Mouse (Mus musculus): ENCODE data around the gene Slc29a1. TPM values are rescaled to one million over a fixed set of nuclear protein-coding genes. Genes with fewer than 3 reads are reported as not detected.

Gene Slc29a1
- polyA plus RNA-seq, 1 experiment from 2014 or later: 47.9 TPM

DNA sequence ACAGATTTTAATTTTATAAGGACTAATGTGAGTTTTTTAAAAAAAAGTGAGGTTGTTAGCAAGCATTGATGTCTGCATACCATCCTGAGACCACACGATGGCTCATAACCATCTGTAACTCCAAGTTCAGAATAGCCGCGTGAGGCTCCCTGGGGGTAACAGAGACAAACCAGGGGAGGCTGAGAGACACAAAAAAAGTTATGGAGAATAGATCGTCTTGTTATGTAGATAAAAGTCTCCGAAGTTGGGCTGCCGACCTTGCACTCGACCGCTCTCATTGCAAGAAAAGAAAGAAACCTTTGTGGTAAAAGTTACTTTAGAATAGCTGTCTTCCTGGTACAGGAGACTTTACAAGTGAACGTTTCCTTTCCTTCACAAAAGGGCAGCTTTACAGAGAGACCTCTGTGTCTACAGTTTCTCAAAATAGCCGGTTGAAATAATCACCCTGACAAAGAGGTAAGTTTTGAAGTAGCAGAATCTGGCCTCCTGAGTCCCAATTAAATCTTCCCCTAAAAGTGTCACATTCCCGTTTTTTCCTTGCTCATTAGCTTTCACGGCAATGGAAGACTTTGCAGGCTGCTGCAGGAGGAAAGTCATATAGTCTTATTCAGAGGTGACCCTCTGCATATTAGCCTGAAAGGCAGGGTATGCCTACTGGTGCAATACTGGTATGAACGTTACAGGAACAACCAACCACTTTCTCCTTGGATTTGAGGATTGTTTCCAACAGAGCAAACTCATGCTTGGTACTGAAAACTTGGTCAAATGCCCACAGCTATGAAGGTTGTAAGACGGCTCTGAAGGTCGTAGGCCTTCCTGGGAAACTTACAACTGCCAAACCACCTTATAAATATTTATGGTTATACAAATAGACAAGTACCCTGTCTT, 7.8 kb upstream of the Slc29a1 start:
- ATAC-seq (ENCODE audit: low FRiP score, low read depth): no peak
- H3K36me3 ChIP-seq: no peaks in the 10 kb centered on the region
- peaks cover 5% of the 10 kb centered on the region; the same call in 1 of the 2 replicates for H3K27me3 ChIP-seq (replicated peaks)
- H3K27ac ChIP-seq: no peak overlapping the region
- H3K4me3 ChIP-seq: no peak overlapping the region
- WGBS: 80% methylated on average over 15 of the region's 15 CpGs
- H3K9me3 ChIP-seq: no peaks in the 10 kb centered on the region
- H3K4me1 ChIP-seq: 0 out of 2 replicates have a peak, but pooled peaks cover under 1% of the 10 kb centered on the region
- H3K9ac ChIP-seq: no peak overlapping the region
- no peak overlapping the region for H3K4me2 ChIP-seq (replicated peaks)

DNA sequence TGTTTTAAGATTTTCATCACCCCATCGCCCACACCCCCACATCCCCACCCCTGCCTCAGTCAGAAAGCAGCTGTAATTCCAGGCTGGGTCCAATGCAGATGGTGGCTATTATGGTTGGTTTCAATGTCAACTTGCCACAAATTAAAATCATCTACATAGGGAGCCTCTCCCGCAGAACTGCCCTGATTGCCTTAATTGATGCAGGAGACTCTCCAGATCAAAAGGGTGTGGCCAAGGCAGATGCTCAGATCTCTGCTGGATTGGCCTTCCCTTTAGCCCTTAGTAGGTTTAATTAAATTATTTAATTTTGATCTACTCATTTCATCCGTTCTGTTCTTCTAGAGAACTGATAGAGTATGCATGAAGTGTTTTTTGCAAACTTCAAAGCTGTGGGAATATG, 3.6 kb upstream of the Slc29a1 start:
- Histone ChIP-seq H3K27ac (no peak overlapping the region), H3K4me1 (peaks cover 16% of the 10 kb centered on the region), H3K4me3 (no peak overlapping the region), H3K36me3 (no peaks in the 10 kb centered on the region), H3K27me3 (replicated peaks) (peaks cover 28% of the 10 kb centered on the region), H3K9ac (no peak overlapping the region), H3K4me2 (replicated peaks) (no peak overlapping the region), H3K9me3 (no peaks in the 10 kb centered on the region)
- no peak for ATAC-seq (ENCODE audit: low FRiP score, low read depth)
- 79% methylated on average over 3 of the region's 3 CpGs for WGBS

GRCm38 (mm10) chr17:45601877-45602304, 2.5 kb upstream of the Slc29a1 start, which contains the start of gene Mymx:
Gene Mymx (minus strand): TSS chr17:45602102.
- no peak within 1 kb of the TSS for H3K9ac ChIP-seq
- H3K27me3 ChIP-seq (replicated peaks): peaks cover 28% of the 10 kb centered on the region
- H3K4me3 ChIP-seq: no peak within 1 kb of the TSS
- H3K4me1 ChIP-seq: peaks cover 21% of the 10 kb centered on the region
- ATAC-seq (ENCODE audit: low FRiP score, low read depth): no peak
- H3K4me2 ChIP-seq (replicated peaks): no peak within 1 kb of the TSS
- WGBS: 27% methylated on average over 6 of the region's 6 CpGs
- no peaks in the 10 kb centered on the region for H3K9me3 ChIP-seq
- no peak within 1 kb of the TSS for H3K27ac ChIP-seq
- H3K36me3 ChIP-seq: no peaks in the 10 kb centered on the region

- 16% methylated on average over 22 of the region's 22 CpGs for WGBS
- Histone ChIP-seq H3K27ac (no peak overlapping the region), H3K4me2 (replicated peaks) (no peak overlapping the region), H3K36me3 (no peaks in the 10 kb centered on the region), H3K27me3 (replicated peaks) (peaks cover 29% of the 10 kb centered on the region), H3K4me3 (no peak overlapping the region), H3K9ac (no peak overlapping the region), H3K9me3 (no peaks in the 10 kb centered on the region), H3K4me1 (peaks cover 24% of the 10 kb centered on the region)
- no peak for ATAC-seq (ENCODE audit: low FRiP score, low read depth)
These were observed 1.9 kb upstream of the Slc29a1 start for GRCm38 (mm10) chr17:45601325-45601724.

DNA sequence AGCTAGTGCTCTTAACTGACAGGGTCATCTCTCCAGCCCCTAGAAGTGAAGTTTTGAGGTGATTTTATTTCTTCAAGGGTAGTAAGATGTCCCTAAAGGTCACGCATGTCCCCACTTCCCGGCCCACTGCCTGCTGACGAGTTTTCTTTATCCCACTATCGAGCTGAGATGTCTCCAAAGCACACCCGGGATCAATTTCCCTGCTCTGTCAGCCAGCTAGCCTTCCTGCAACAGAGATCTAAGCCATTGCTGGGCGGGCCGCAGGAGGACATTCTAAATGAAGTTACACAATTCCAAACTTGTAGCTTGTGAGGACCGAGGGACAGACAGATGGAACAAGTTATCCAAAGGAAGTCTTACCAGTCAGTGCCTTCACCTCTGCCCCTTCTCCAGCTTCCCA, 861 bp upstream of the Slc29a1 start:
- H3K4me2 ChIP-seq (replicated peaks): no peak overlapping the region
- no peak overlapping the region for H3K9ac ChIP-seq
- H3K4me3 ChIP-seq: no peak overlapping the region
- H3K36me3 ChIP-seq: no peaks in the 10 kb centered on the region
- WGBS: 64% methylated on average over 8 of the region's 8 CpGs
- H3K27ac ChIP-seq: no peak overlapping the region
- no peak for ATAC-seq (ENCODE audit: low FRiP score, low read depth)
- H3K4me1 ChIP-seq: peaks cover 34% of the 10 kb centered on the region
- H3K27me3 ChIP-seq (replicated peaks): peaks cover 38% of the 10 kb centered on the region
- no peaks in the 10 kb centered on the region for H3K9me3 ChIP-seq

- ATAC-seq (ENCODE audit: low FRiP score, low read depth): no peak
- Histone ChIP-seq H3K36me3 (no peaks in the 10 kb centered on the region), H3K4me2 (replicated peaks) (peak overlapping the region; percentile 74; the same call in 1 of the 2 replicates), H3K4me3 (no peak overlapping the region), H3K9ac (no peak overlapping the region), H3K4me1 (peaks cover 48% of the 10 kb centered on the region), H3K9me3 (no peaks in the 10 kb centered on the region), H3K27me3 (replicated peaks) (peaks cover 46% of the 10 kb centered on the region), H3K27ac (no peak overlapping the region)
- 61% methylated on average over 3 of the region's 3 CpGs for WGBS
These were observed 515 bp downstream of the Slc29a1 start for GRCm38 (mm10) chr17:45598891-45599290.

GRCm38 (mm10) chr17:45598376-45598775, 1.0 kb downstream of the Slc29a1 start:
- Histone ChIP-seq H3K9ac (no peak overlapping the region), H3K36me3 (no peaks in the 10 kb centered on the region), H3K4me3 (no peak overlapping the region), H3K27me3 (replicated peaks) (peaks cover 48% of the 10 kb centered on the region), H3K4me1 (peaks cover 53% of the 10 kb centered on the region), H3K9me3 (no peaks in the 10 kb centered on the region), H3K27ac (no peak overlapping the region), H3K4me2 (replicated peaks) (no peak overlapping the region)
- WGBS: 83% methylated on average over 2 of the region's 2 CpGs
- ATAC-seq (ENCODE audit: low FRiP score, low read depth): no peak

GRCm38 (mm10) chr17:45597787-45598186, 1.6 kb downstream of the Slc29a1 start:
- 34% methylated on average over 3 of the region's 3 CpGs for WGBS
- Histone ChIP-seq H3K4me3 (no peak overlapping the region), H3K36me3 (no peaks in the 10 kb centered on the region), H3K9ac (no peak overlapping the region), H3K4me1 (peaks cover 55% of the 10 kb centered on the region), H3K27me3 (replicated peaks) (peaks cover 47% of the 10 kb centered on the region), H3K9me3 (no peaks in the 10 kb centered on the region), H3K27ac (no peak overlapping the region), H3K4me2 (replicated peaks) (no peak overlapping the region)
- no peak for ATAC-seq (ENCODE audit: low FRiP score, low read depth)

- peaks cover 41% of the 10 kb centered on the region for H3K27me3 ChIP-seq (replicated peaks)
- WGBS: 27% methylated on average over 11 of the region's 11 CpGs
These were observed 2.6 kb downstream of the Slc29a1 start for GRCm38 (mm10) chr17:45596631-45597396.

GRCm38 (mm10) chr17:45595736-45596390, 3.5 kb downstream of the Slc29a1 start:
- H3K27ac ChIP-seq: no peak overlapping the region
- ATAC-seq (ENCODE audit: low FRiP score, low read depth): peak; percentile 19
- H3K9me3 ChIP-seq: no peaks in the 10 kb centered on the region
- peak overlapping the region; percentile 45 for H3K4me3 ChIP-seq
- WGBS: 4% methylated on average over 23 of the region's 23 CpGs
- H3K27me3 ChIP-seq (replicated peaks): peaks cover 32% of the 10 kb centered on the region
- H3K4me2 ChIP-seq (replicated peaks): peak overlapping the region; percentile 93
- H3K36me3 ChIP-seq: no peaks in the 10 kb centered on the region
- H3K4me1 ChIP-seq: peaks cover 58% of the 10 kb centered on the region
- peak overlapping the region; percentile 56 for H3K9ac ChIP-seq

More at GRCm38 (mm10) chr17:45596631-45597396, 2.6 kb downstream of the Slc29a1 start:
- no peak overlapping the region for H3K9ac ChIP-seq
- H3K27ac ChIP-seq: peak overlapping the region; percentile 5; the same call in 1 of the 2 replicates
- H3K9me3 ChIP-seq: no peaks in the 10 kb centered on the region
- H3K4me2 ChIP-seq (replicated peaks): peak overlapping the region; percentile 93; the same call in 1 of the 2 replicates
- no peak overlapping the region for H3K4me3 ChIP-seq
- ATAC-seq (ENCODE audit: low FRiP score, low read depth): 0 out of 2 replicates have a peak, but pooled peaks have one; percentile 25
- peaks cover 60% of the 10 kb centered on the region for H3K4me1 ChIP-seq
- no peaks in the 10 kb centered on the region for H3K36me3 ChIP-seq

GRCm38 (mm10) chr17:45594881-45595735, 4.3 kb downstream of the Slc29a1 start:
- Histone ChIP-seq H3K4me2 (replicated peaks) (peak overlapping the region; percentile 93), H3K4me1 (peaks cover 58% of the 10 kb centered on the region), H3K27ac (no peak overlapping the region), H3K36me3 (no peaks in the 10 kb centered on the region), H3K9ac (peak overlapping the region; percentile 56), H3K9me3 (no peaks in the 10 kb centered on the region), H3K4me3 (peak overlapping the region; percentile 45), H3K27me3 (replicated peaks) (peaks cover 24% of the 10 kb centered on the region)
- peak; percentile 73 for ATAC-seq (ENCODE audit: low FRiP score, low read depth)
- 1% methylated on average over 58 of the region's 58 CpGs for WGBS

All from neural tube, embryonic 12.5 days (tissue).